Mouse (Mus musculus) neutrophil, adult 65 days (primary cell): ENCODE data around the gene Anxa1. TPM values are rescaled to one million over a fixed set of nuclear protein-coding genes. Genes with fewer than 3 reads are reported as not detected.

Experiments
- total RNA-seq: library from RNA; stranded (reverse); gene quantifications from 2 replicates; pipeline ENCODE4 v1.2.4, GENCODE M21; 2023

Gene Anxa1
- 3,095 and 3,629 TPM in 2 replicates for total RNA-seq

DNA sequence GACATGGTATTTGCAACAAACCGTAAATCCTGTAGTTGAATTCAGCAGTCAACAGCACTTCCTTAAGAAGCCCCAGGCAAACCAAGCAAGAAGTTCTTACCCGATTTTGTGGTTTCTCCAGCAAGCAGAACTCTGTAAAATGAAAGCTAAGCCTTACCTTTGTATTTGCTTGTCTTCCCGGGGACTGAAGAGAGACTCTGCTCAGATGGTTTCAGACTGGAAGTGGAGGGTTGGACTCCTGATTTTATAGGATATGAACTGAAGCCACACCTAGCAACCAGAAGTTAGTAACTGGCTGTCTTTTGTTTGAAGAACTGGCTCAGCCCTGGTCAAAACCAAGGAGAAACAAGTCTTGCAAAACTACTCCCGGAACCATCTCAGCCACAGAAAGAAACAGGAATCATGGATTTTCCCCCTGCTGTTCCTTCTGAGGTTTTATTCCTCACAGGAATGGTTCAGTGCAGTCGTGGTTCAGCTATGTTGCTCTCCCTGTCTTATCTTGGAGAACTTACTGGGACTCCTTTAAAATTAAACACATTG is at the start of gene Anxa1:
Gene Anxa1, minus strand, starts transcription at position 490 of the 540 bp plus-strand sequence.

Other genes starting within 250 kb of the Anxa1 start
- gene Aldh1a1, start 101.8 kb upstream of the Anxa1 start, total RNA-seq, result 0.28 and 0.39 TPM in 2 replicates